Comparison of ENCODE assay signal across 8 mouse cellular contexts in the genomic region with DNA sequence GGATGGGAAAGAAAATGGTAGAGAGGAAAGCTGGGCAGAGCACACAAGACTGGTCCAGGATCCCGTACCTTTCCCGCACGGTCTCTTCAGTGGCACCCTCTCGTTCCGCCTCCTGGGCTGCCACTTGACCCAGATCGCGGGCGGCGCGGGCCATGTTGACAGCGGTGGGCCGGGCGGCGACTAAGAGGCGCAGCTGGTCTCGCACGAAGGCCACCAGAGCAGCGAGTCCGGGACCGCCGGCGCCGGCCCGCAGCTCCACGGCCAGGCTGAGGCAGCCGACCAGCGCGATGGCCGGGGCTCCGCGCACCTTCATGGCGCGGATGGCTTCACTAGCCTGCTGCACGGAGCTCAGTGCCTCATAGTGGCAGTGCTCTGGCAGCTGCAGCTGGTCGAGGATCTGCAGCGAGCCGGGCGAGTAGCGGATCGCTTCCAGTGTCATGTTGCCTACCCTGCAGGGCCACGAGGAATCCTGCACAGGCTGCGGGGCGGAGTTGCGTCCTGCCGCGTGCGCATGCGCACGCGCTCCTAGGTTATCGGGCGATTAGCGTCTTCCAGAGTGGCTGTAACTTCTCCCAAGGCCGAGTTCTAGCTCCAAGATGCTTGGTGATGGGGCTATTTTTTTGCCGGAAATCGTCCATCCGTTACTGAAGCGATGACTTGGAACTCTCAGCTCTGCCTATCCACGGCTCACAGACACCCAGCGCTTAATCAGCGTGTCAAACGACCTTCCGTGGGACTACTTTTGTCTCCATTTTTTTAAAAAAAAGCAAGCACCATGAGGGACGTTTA. TPM values are rescaled to one million over a fixed set of nuclear protein-coding genes. Genes with fewer than 3 reads are reported as not detected.
A peak's percentile ranks its signal among the peaks of the same experiment; 100 is the strongest.
DNase-seq lines count a peak whose midpoint lies in the region; ATAC-seq lines count a peak whose summit lies in the region.

A gene (minus strand): TSS at position 505 of the 789 bp plus-strand sequence.

- peak within 1 kb of the TSS; percentile 72 for H3K4me3 ChIP-seq in hindbrain, embryonic 11.5 days (ENCODE audit: low read depth, low read length)

- H3K27me3 ChIP-seq in hindbrain, embryonic 11.5 days (ENCODE audit: control insufficient read depth, insufficient read depth, low read length): no peaks in the 10 kb centered on the region

- H3K9me3 ChIP-seq in hindbrain, embryonic 11.5 days (ENCODE audit: control insufficient read depth, low read length): no peaks in the 10 kb centered on the region

- H3K9ac ChIP-seq in hindbrain, embryonic 11.5 days (ENCODE audit: low read depth, low read length): peak within 1 kb of the TSS; percentile 74

- peak; percentile 78 for DNase-seq in T-cell, adult 2 months (ENCODE audit: low spot score)
- DNase-seq in cerebellum, postnatal 10 days: peak; percentile 89 to 92
- DNase-seq in frontal cortex, postnatal 10 days (ENCODE audit: low spot score in 2 of 2): peak; percentile 69 to 78
- DNase-seq in hindbrain, embryonic 11.5 days (ENCODE audit: low spot score): peak; percentile 96
- peak; percentile 80 to 86 for DNase-seq in layer of hippocampus, postnatal 14 days (ENCODE audit: low spot score in 2 of 2)
- peak; percentile 87 for DNase-seq in lung, postnatal 36 days
- peak; percentile 94 for DNase-seq in retina, postnatal 1 day
- peak; percentile 83 for DNase-seq in thymus, postnatal 4 days

- 0 out of 2 replicates have a peak, but pooled peaks cover 5% of the 10 kb centered on the region for H3K4me1 ChIP-seq in hindbrain, embryonic 11.5 days (replicated peaks; ENCODE audit: control insufficient read depth, insufficient read depth, low read length)

- under 1% methylated on average over 62 of the region's 64 CpGs for WGBS in hindbrain, embryonic 11.5 days

- H3K27ac ChIP-seq in hindbrain, embryonic 11.5 days (ENCODE audit: low read depth, low read length): peak within 1 kb of the TSS; percentile 84

- H3K4me2 ChIP-seq in hindbrain, embryonic 11.5 days (replicated peaks; ENCODE audit: low read depth, low read length): peak within 1 kb of the TSS; percentile 94

- peak; percentile 85 for ATAC-seq in hindbrain, embryonic 11.5 days (ENCODE audit: low FRiP score)

- peaks cover 6% of the 10 kb centered on the region for H3K36me3 ChIP-seq in hindbrain, embryonic 11.5 days (ENCODE audit: control insufficient read depth, insufficient read depth, low read length)

RNA-seq across cellular contexts. Expression of the gene that starts here (rescaled TPM):
- 49.8 and 51.2 TPM in 2 replicates for polyA plus RNA-seq in hindbrain, embryonic 11.5 days (2014; fragmentation: Nextera tagmentation; extraction: Ambion mirVana)
- total RNA-seq in layer of hippocampus, postnatal 14 days (2021): 10 to 100 TPM; 24.7 to 28.7 TPM

Comparison
In these comparisons a context has a peak if more than half of its experiments do, and no peak if none do; other contexts are left out.
1. Peak in every context shown above with its lines: DNase-seq, ATAC-seq, H3K4me3 ChIP-seq and H3K27ac ChIP-seq.